Mouse (Mus musculus): ENCODE measurements at regions not wholly inside any gene's neighbourhood (a gene's known extent, or its start where the extent isn't known, plus 50 kb on each side); places are given as distances from the start of the nearest gene placed in this dataset.

GRCm38 (mm10) chr14:24972357-24972756 lies 485.4 kb downstream of the Rps24 start:
- no peaks in the 10 kb centered on the region for H3K27me3 ChIP-seq (ENCODE audit: insufficient read depth, low read length)
- H3K9me3 ChIP-seq (ENCODE audit: low read length), result no peaks in the 10 kb centered on the region
- no peaks in the 10 kb centered on the region for H3K36me3 ChIP-seq (ENCODE audit: insufficient read depth)
- peak; percentile 47 for ATAC-seq
- no peak for TF ChIP-seq CTCF (IDR thresholded peaks at IDR 0.05; ENCODE audit: low read depth)
- no peak overlapping the region for H3K4me2 ChIP-seq (ENCODE audit: low read depth)
- H3K9ac ChIP-seq, result no peak overlapping the region
- H3K27ac ChIP-seq (ENCODE audit: low read depth, low read length), result no peak overlapping the region
- 68% methylated on average over 7 of the region's 7 CpGs for WGBS
- no peaks in the 10 kb centered on the region; the same call in 1 of the 2 replicates for H3K4me1 ChIP-seq (ENCODE audit: insufficient read depth)
- DNase-seq, result no peak
- no peak overlapping the region for H3K4me3 ChIP-seq (ENCODE audit: low read depth, low read length)

- no peak overlapping the region for H3K4me2 ChIP-seq (ENCODE audit: low read depth)
- ATAC-seq (no peak), DNase-seq (no peak)
- 60% methylated on average over 4 of the region's 4 CpGs for WGBS
- no peaks in the 10 kb centered on the region for H3K36me3 ChIP-seq (ENCODE audit: insufficient read depth)
- H3K27ac ChIP-seq (ENCODE audit: low read depth, low read length), result no peak overlapping the region
- no peaks in the 10 kb centered on the region for H3K27me3 ChIP-seq (ENCODE audit: insufficient read depth, low read length)
- H3K4me1 ChIP-seq (ENCODE audit: insufficient read depth), result no peaks in the 10 kb centered on the region; the same call in 1 of the 2 replicates
- no peak overlapping the region for H3K9ac ChIP-seq
- H3K9me3 ChIP-seq (ENCODE audit: low read length), result no peaks in the 10 kb centered on the region
- H3K4me3 ChIP-seq (ENCODE audit: low read depth, low read length), result no peak overlapping the region
- TF ChIP-seq CTCF (IDR thresholded peaks at IDR 0.05; ENCODE audit: low read depth), result no peak
Measured at GRCm38 (mm10) chr14:24973039-24973438, 485.9 kb upstream of the Zmiz1 start.

GRCm38 (mm10) chr14:24973591-24973990 lies 485.4 kb upstream of the Zmiz1 start:
- WGBS, result 51% methylated on average over 4 of the region's 4 CpGs
- no peak for DNase-seq

GRCm38 (mm10) chr14:24982489-24982888 lies 476.5 kb upstream of the Zmiz1 start:
- TF ChIP-seq CTCF (IDR thresholded peaks at IDR 0.05; ENCODE audit: low read depth), result no peak
- no peaks in the 10 kb centered on the region for H3K36me3 ChIP-seq (ENCODE audit: insufficient read depth)
- ATAC-seq, result peak; percentile 23; the same call in 1 of the 2 replicates
- H3K4me3 ChIP-seq (ENCODE audit: low read depth, low read length), result no peak overlapping the region
- WGBS, result 37% methylated on average over 7 of the region's 8 CpGs
- DNase-seq, result no peak
- H3K9ac ChIP-seq, result no peak overlapping the region
- no peaks in the 10 kb centered on the region for H3K9me3 ChIP-seq (ENCODE audit: low read length)
- H3K4me2 ChIP-seq (ENCODE audit: low read depth), result no peak overlapping the region
- H3K27ac ChIP-seq (ENCODE audit: low read depth, low read length), result no peak overlapping the region
- H3K27me3 ChIP-seq (ENCODE audit: insufficient read depth, low read length), result no peaks in the 10 kb centered on the region
- H3K4me1 ChIP-seq (ENCODE audit: insufficient read depth), result no peaks in the 10 kb centered on the region

More at GRCm38 (mm10) chr14:24973591-24973990, 485.4 kb upstream of the Zmiz1 start:
- no peak for ATAC-seq
- Histone ChIP-seq H3K27me3 (ENCODE audit: insufficient read depth, low read length) (no peaks in the 10 kb centered on the region), H3K9ac (no peak overlapping the region), H3K4me1 (ENCODE audit: insufficient read depth) (no peaks in the 10 kb centered on the region; the same call in 1 of the 2 replicates), H3K36me3 (ENCODE audit: insufficient read depth) (no peaks in the 10 kb centered on the region), H3K9me3 (ENCODE audit: low read length) (no peaks in the 10 kb centered on the region), H3K4me2 (ENCODE audit: low read depth) (no peak overlapping the region), H3K4me3 (ENCODE audit: low read depth, low read length) (no peak overlapping the region), H3K27ac (ENCODE audit: low read depth, low read length) (no peak overlapping the region)
- TF ChIP-seq CTCF (IDR thresholded peaks at IDR 0.05; ENCODE audit: low read depth), result no peak

GRCm38 (mm10) chr14:24983279-24983678 lies 475.7 kb upstream of the Zmiz1 start:
- DNase-seq (no peak), ATAC-seq (no peak)
- no peaks in the 10 kb centered on the region for H3K27me3 ChIP-seq (ENCODE audit: insufficient read depth, low read length)
- H3K36me3 ChIP-seq (ENCODE audit: insufficient read depth), result no peaks in the 10 kb centered on the region
- no peak overlapping the region for H3K4me2 ChIP-seq (ENCODE audit: low read depth)
- no peak overlapping the region for H3K27ac ChIP-seq (ENCODE audit: low read depth, low read length)
- no peak overlapping the region for H3K4me3 ChIP-seq (ENCODE audit: low read depth, low read length)
- H3K9me3 ChIP-seq (ENCODE audit: low read length), result no peaks in the 10 kb centered on the region
- H3K4me1 ChIP-seq (ENCODE audit: insufficient read depth), result no peaks in the 10 kb centered on the region
- no peak overlapping the region for H3K9ac ChIP-seq
- peak; percentile 58 for TF ChIP-seq CTCF (IDR thresholded peaks at IDR 0.05; ENCODE audit: low read depth)

GRCm38 (mm10) chr14:24985806-24986359 lies 473.1 kb upstream of the Zmiz1 start:
- ATAC-seq (no peak), DNase-seq (no peak)
- Histone ChIP-seq H3K36me3 (ENCODE audit: insufficient read depth) (no peaks in the 10 kb centered on the region), H3K9me3 (ENCODE audit: low read length) (no peaks in the 10 kb centered on the region), H3K4me3 (ENCODE audit: low read depth, low read length) (no peak overlapping the region), H3K27ac (ENCODE audit: low read depth, low read length) (no peak overlapping the region), H3K27me3 (ENCODE audit: insufficient read depth, low read length) (no peaks in the 10 kb centered on the region), H3K9ac (no peak overlapping the region), H3K4me2 (ENCODE audit: low read depth) (no peak overlapping the region), H3K4me1 (ENCODE audit: insufficient read depth) (no peaks in the 10 kb centered on the region)
- TF ChIP-seq CTCF (IDR thresholded peaks at IDR 0.05; ENCODE audit: low read depth), result no peak
- 59% methylated on average over 6 of the region's 6 CpGs for WGBS

- ATAC-seq (no peak), DNase-seq (no peak)
- Histone ChIP-seq H3K4me2 (ENCODE audit: low read depth) (no peak overlapping the region), H3K36me3 (ENCODE audit: insufficient read depth) (no peaks in the 10 kb centered on the region), H3K4me1 (ENCODE audit: insufficient read depth) (no peaks in the 10 kb centered on the region), H3K4me3 (ENCODE audit: low read depth, low read length) (no peak overlapping the region), H3K27ac (ENCODE audit: low read depth, low read length) (no peak overlapping the region), H3K9me3 (ENCODE audit: low read length) (no peaks in the 10 kb centered on the region), H3K9ac (no peak overlapping the region), H3K27me3 (ENCODE audit: insufficient read depth, low read length) (no peaks in the 10 kb centered on the region)
- TF ChIP-seq CTCF (IDR thresholded peaks at IDR 0.05; ENCODE audit: low read depth), result no peak
- WGBS, result 72% methylated on average over 4 of the region's 4 CpGs
Measured at GRCm38 (mm10) chr14:24986404-24986803, 472.6 kb upstream of the Zmiz1 start.

All from forebrain, postnatal 0 days (tissue).